16 mouse cellular contexts compared by ENCODE assay signal in genomic region chr10:12935575-12935974, GRCm38 (mm10).
"Had no signal": no experiment of that assay in that cellular context is flagged by ENCODE, and none has a peak within 500 bp of the region (broad histone marks: within the 10 kb centered on the region; RNA-seq: fewer than 3 reads in every experiment).

No protein-coding gene starts in this region.

- H3K9ac ChIP-seq: lung, embryonic 14.5 days; midbrain, embryonic 12.5 days; neural tube, embryonic 13.5 days; neural tube, embryonic 15.5 days; stomach, embryonic 15.5 days had no signal

- H3K4me1 ChIP-seq: midbrain, embryonic 12.5 days; neural tube, embryonic 15.5 days; stomach, embryonic 15.5 days had no signal

- H3K36me3 ChIP-seq: midbrain, embryonic 10.5 days; midbrain, embryonic 12.5 days; neural tube, embryonic 13.5 days; neural tube, embryonic 15.5 days; stomach, embryonic 15.5 days had no signal

- DNase-seq: lung, adult 18-20 months; lung, embryonic 14.5 days; lung, postnatal 10 days; lung, postnatal 4 days; midbrain, embryonic 14.5 days; right cerebral cortex, postnatal 14 days; thymus, postnatal 14 days; thymus, postnatal 36 days had no signal

- H3K27ac ChIP-seq: midbrain, embryonic 10.5 days; midbrain, embryonic 12.5 days; neural tube, embryonic 13.5 days; neural tube, embryonic 15.5 days; stomach, embryonic 15.5 days; stomach, postnatal 0 days had no signal

- H3K4me3 ChIP-seq: midbrain, embryonic 10.5 days; midbrain, embryonic 12.5 days; myocyte; neural tube, embryonic 13.5 days; neural tube, embryonic 15.5 days; stomach, embryonic 15.5 days had no signal

- H3K9me3 ChIP-seq: midbrain, embryonic 10.5 days; midbrain, embryonic 12.5 days; neural tube, embryonic 13.5 days; neural tube, embryonic 15.5 days; stomach, embryonic 15.5 days had no signal

- ATAC-seq: midbrain, embryonic 16.5 days had no signal
